Mouse (Mus musculus): ENCODE data around the gene Ccdc138. TPM values are rescaled to one million over a fixed set of nuclear protein-coding genes. Genes with fewer than 3 reads are reported as not detected.
A peak's percentile ranks its signal among the peaks of the same experiment; 100 is the strongest.

Gene Ccdc138
- polyA plus RNA-seq (2014; fragmentation: Nextera tagmentation; extraction: Ambion mirVana) = 7.4 and 9.9 TPM in 2 replicates

DNA sequence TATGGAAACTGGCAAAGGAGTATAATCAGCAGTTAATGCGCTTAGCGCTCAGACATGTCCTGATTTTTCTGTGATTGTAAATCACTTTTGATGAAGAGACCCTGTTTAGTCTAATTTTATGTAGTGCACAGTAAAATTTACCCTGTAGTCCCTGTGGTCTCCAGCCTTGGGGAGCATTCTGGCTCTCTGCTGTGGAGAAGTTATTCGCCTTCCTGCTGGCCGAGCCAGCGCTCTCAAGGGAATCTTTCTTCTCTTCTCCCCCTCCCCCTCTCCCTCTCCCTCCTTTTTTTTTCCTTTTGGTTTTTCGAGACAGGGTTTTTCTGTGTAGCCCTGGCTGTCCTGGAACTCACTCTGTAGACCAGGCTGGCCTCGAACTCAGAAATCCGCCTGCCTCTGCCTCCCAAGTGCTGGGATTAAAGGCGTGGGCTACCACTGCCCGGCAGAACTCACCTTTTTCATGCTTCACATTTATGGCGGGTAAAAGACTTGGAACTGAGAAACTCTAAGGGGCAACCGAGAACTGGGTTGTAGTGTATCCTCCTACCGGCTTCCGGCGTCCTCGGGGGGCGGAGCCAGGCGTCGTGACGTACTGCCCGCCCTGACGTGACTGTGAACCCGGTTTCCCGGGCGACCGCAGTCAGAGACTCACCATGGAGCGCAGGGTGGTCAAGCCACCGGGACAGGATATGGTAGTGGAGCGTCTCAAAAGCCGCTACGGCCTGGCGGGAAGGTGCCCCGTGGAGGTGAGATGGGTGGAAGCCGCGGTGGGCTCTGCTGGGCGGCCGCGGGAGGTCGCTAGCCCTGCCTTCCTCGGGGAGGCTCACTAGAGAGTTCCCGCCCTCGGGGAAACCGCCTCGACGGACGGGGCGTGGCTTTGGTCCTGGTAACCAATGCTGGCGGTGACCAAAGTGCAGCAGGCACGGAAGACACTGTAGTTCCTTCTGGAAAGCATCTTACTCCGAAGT lies at the start of gene Ccdc138:
Gene Ccdc138 (plus strand): TSS at position 629 of the 965 bp plus-strand sequence.
- Histone ChIP-seq H3K4me3 (ENCODE audit: low read depth, low read length) (peak within 1 kb of the TSS; percentile 67), H3K27me3 (ENCODE audit: control insufficient read depth, insufficient read depth, low read length) (no peaks in the 10 kb centered on the region), H3K9me3 (replicated peaks; ENCODE audit: control insufficient read depth, low read length) (no peaks in the 10 kb centered on the region), H3K4me1 (ENCODE audit: control insufficient read depth, insufficient read depth, low read length) (no peaks in the 10 kb centered on the region), H3K27ac (replicated peaks; ENCODE audit: low read depth, low read length) (peak within 1 kb of the TSS; percentile 82), H3K36me3 (replicated peaks; ENCODE audit: control insufficient read depth, insufficient read depth, low read depth, low read length) (no peaks in the 10 kb centered on the region; the same call in 1 of the 2 replicates), H3K4me2 (ENCODE audit: low read depth, low read length) (peak within 1 kb of the TSS; percentile 52), H3K9ac (replicated peaks; ENCODE audit: low read length) (peak within 1 kb of the TSS; percentile 72)
- peak; percentile 92 for DNase-seq (ENCODE audit: low spot score)
- peak; percentile 99 for ATAC-seq (replicated peaks; ENCODE audit: insufficient number of reproducible peaks, low FRiP score, low TSS enrichment, low read depth)
- 2% methylated on average over 50 of the region's 50 CpGs for WGBS

DNA sequence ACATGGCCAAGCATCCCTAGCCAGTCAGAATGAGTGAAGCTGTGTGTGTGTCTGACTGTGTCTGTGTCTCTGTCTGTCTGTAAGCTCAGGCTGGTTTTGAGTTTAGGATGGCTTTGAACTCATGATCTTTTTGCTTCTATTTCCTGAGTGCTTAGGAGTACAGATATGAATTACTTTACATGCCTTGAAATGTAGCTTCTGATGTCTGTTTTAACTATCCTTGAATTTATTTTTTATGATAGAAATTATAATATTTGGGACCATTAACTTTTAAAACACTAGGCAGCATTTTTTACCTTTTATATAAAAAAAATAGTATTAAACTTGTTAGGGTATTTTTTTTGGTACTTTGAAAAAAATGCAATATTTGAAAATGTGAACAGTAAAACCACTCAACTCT lies 46.2 kb upstream of the Ccdc138 start:
- DNase-seq (ENCODE audit: low spot score) = no peak
- Histone ChIP-seq H3K27me3 (ENCODE audit: control insufficient read depth, insufficient read depth, low read length) (no peaks in the 10 kb centered on the region), H3K9me3 (replicated peaks; ENCODE audit: control insufficient read depth, low read length) (no peaks in the 10 kb centered on the region), H3K4me2 (ENCODE audit: low read depth, low read length) (no peak overlapping the region), H3K9ac (replicated peaks; ENCODE audit: low read length) (no peak overlapping the region), H3K36me3 (replicated peaks; ENCODE audit: control insufficient read depth, insufficient read depth, low read depth, low read length) (peaks cover 4% of the 10 kb centered on the region; the same call in 1 of the 2 replicates), H3K4me3 (ENCODE audit: low read depth, low read length) (no peak overlapping the region), H3K27ac (replicated peaks; ENCODE audit: low read depth, low read length) (no peak overlapping the region), H3K4me1 (ENCODE audit: control insufficient read depth, insufficient read depth, low read length) (no peaks in the 10 kb centered on the region)
- no peak for ATAC-seq (replicated peaks; ENCODE audit: insufficient number of reproducible peaks, low FRiP score, low TSS enrichment, low read depth)

GRCm38 (mm10) chr10:58452185-58452584 lies 45.6 kb upstream of the Ccdc138 start:
- DNase-seq (ENCODE audit: low spot score) (no peak), ATAC-seq (replicated peaks; ENCODE audit: insufficient number of reproducible peaks, low FRiP score, low TSS enrichment, low read depth) (no peak)
- no peaks in the 10 kb centered on the region for H3K9me3 ChIP-seq (replicated peaks; ENCODE audit: control insufficient read depth, low read length)
- no peak overlapping the region for H3K4me3 ChIP-seq (ENCODE audit: low read depth, low read length)
- H3K27me3 ChIP-seq (ENCODE audit: control insufficient read depth, insufficient read depth, low read length) = no peaks in the 10 kb centered on the region
- H3K36me3 ChIP-seq (replicated peaks; ENCODE audit: control insufficient read depth, insufficient read depth, low read depth, low read length) = peaks cover 4% of the 10 kb centered on the region; the same call in 1 of the 2 replicates
- no peak overlapping the region for H3K4me2 ChIP-seq (ENCODE audit: low read depth, low read length)
- H3K9ac ChIP-seq (replicated peaks; ENCODE audit: low read length) = no peak overlapping the region
- no peak overlapping the region for H3K27ac ChIP-seq (replicated peaks; ENCODE audit: low read depth, low read length)
- 90% methylated on average over 1 of the region's 1 CpGs for WGBS
- no peaks in the 10 kb centered on the region for H3K4me1 ChIP-seq (ENCODE audit: control insufficient read depth, insufficient read depth, low read length)

DNA sequence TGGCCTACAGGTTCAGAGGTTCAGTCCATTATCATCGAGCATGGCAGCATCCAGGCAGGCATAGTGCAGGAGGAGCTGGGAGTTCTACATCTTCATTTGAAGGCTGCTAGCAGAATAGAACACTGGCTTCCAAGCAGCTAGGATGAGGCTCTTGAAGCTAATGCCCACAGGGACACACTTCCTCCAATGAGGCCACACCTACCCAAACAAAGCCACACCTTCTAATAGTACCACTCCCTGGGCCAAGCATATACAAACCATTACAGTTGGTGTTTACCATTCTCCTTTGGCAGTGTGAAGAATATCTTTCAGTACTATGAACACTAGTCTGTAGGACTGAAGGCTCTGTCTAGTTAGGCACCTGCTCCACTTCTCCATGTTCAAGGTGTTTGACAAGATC lies 37.9 kb upstream of the Ccdc138 start:
- Histone ChIP-seq H3K4me2 (ENCODE audit: low read depth, low read length) (no peak overlapping the region), H3K4me3 (ENCODE audit: low read depth, low read length) (no peak overlapping the region), H3K9ac (replicated peaks; ENCODE audit: low read length) (no peak overlapping the region), H3K4me1 (ENCODE audit: control insufficient read depth, insufficient read depth, low read length) (no peaks in the 10 kb centered on the region), H3K27me3 (ENCODE audit: control insufficient read depth, insufficient read depth, low read length) (no peaks in the 10 kb centered on the region), H3K27ac (replicated peaks; ENCODE audit: low read depth, low read length) (no peak overlapping the region), H3K36me3 (replicated peaks; ENCODE audit: control insufficient read depth, insufficient read depth, low read depth, low read length) (peaks cover 3% of the 10 kb centered on the region; the same call in 1 of the 2 replicates), H3K9me3 (replicated peaks; ENCODE audit: control insufficient read depth, low read length) (no peaks in the 10 kb centered on the region)
- no peak for ATAC-seq (replicated peaks; ENCODE audit: insufficient number of reproducible peaks, low FRiP score, low TSS enrichment, low read depth)
- 88% methylated on average over 1 of the region's 1 CpGs for WGBS
- no peak for DNase-seq (ENCODE audit: low spot score)

DNA sequence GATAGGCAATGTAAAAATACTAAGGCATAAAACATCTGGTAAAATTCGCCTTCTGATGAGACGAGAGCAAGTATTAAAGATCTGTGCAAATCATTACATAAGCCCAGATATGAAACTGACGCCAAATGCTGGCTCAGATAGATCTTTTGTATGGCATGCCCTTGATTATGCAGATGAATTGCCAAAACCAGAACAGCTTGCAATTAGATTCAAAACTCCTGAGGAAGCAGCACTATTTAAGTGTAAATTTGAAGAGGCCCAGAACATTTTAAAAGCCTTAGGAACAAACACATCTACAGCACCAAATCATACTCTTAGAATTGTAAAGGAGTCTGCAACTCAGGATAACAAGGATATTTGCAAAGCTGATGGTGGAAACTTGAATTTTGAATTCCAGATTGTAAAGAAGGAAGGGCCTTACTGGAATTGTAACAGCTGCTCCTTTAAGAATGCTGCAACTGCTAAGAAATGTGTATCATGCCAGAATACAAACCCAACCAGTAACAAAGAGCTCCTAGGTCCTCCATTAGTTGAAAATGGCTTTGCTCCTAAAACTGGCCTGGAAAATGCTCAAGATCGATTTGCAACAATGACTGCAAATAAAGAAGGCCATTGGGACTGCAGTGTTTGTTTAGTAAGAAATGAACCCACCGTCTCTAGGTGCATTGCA lies 20.5 kb upstream of the Ccdc138 start:
- no peak overlapping the region for H3K4me3 ChIP-seq (ENCODE audit: low read depth, low read length)
- H3K9ac ChIP-seq (replicated peaks; ENCODE audit: low read length) = no peak overlapping the region
- H3K27me3 ChIP-seq (ENCODE audit: control insufficient read depth, insufficient read depth, low read length) = no peaks in the 10 kb centered on the region
- no peaks in the 10 kb centered on the region for H3K4me1 ChIP-seq (ENCODE audit: control insufficient read depth, insufficient read depth, low read length)
- no peaks in the 10 kb centered on the region for H3K9me3 ChIP-seq (replicated peaks; ENCODE audit: control insufficient read depth, low read length)
- H3K36me3 ChIP-seq (replicated peaks; ENCODE audit: control insufficient read depth, insufficient read depth, low read depth, low read length) = peaks cover 6% of the 10 kb centered on the region
- no peak overlapping the region for H3K4me2 ChIP-seq (ENCODE audit: low read depth, low read length)
- no peak for ATAC-seq (replicated peaks; ENCODE audit: insufficient number of reproducible peaks, low FRiP score, low TSS enrichment, low read depth)
- WGBS = 95% methylated on average over 5 of the region's 5 CpGs
- no peak overlapping the region for H3K27ac ChIP-seq (replicated peaks; ENCODE audit: low read depth, low read length)
- DNase-seq (ENCODE audit: low spot score) = no peak

GRCm38 (mm10) chr10:58478071-58478578 lies 19.6 kb upstream of the Ccdc138 start:
- Histone ChIP-seq H3K9me3 (replicated peaks; ENCODE audit: control insufficient read depth, low read length) (no peaks in the 10 kb centered on the region), H3K27ac (replicated peaks; ENCODE audit: low read depth, low read length) (no peak overlapping the region), H3K4me3 (ENCODE audit: low read depth, low read length) (no peak overlapping the region), H3K9ac (replicated peaks; ENCODE audit: low read length) (no peak overlapping the region), H3K36me3 (replicated peaks; ENCODE audit: control insufficient read depth, insufficient read depth, low read depth, low read length) (peaks cover 6% of the 10 kb centered on the region), H3K4me1 (ENCODE audit: control insufficient read depth, insufficient read depth, low read length) (no peaks in the 10 kb centered on the region), H3K4me2 (ENCODE audit: low read depth, low read length) (no peak overlapping the region), H3K27me3 (ENCODE audit: control insufficient read depth, insufficient read depth, low read length) (no peaks in the 10 kb centered on the region)
- ATAC-seq (replicated peaks; ENCODE audit: insufficient number of reproducible peaks, low FRiP score, low TSS enrichment, low read depth) (no peak), DNase-seq (ENCODE audit: low spot score) (no peak)
- WGBS = 98% methylated on average over 2 of the region's 2 CpGs

GRCm38 (mm10) chr10:58479954-58480490 lies 17.7 kb upstream of the Ccdc138 start:
- DNase-seq (ENCODE audit: low spot score) = no peak
- no peaks in the 10 kb centered on the region for H3K9me3 ChIP-seq (replicated peaks; ENCODE audit: control insufficient read depth, low read length)
- H3K27me3 ChIP-seq (ENCODE audit: control insufficient read depth, insufficient read depth, low read length) = no peaks in the 10 kb centered on the region
- WGBS = 92% methylated on average over 4 of the region's 4 CpGs
- no peak overlapping the region for H3K9ac ChIP-seq (replicated peaks; ENCODE audit: low read length)
- H3K4me1 ChIP-seq (ENCODE audit: control insufficient read depth, insufficient read depth, low read length) = no peaks in the 10 kb centered on the region
- no peak overlapping the region for H3K4me3 ChIP-seq (ENCODE audit: low read depth, low read length)
- ATAC-seq (replicated peaks; ENCODE audit: insufficient number of reproducible peaks, low FRiP score, low TSS enrichment, low read depth) = no peak
- no peak overlapping the region for H3K4me2 ChIP-seq (ENCODE audit: low read depth, low read length)
- H3K36me3 ChIP-seq (replicated peaks; ENCODE audit: control insufficient read depth, insufficient read depth, low read depth, low read length) = peaks cover 13% of the 10 kb centered on the region
- H3K27ac ChIP-seq (replicated peaks; ENCODE audit: low read depth, low read length) = no peak overlapping the region

Measured in embryonic facial prominence, embryonic 11.5 days (tissue).